Mouse (Mus musculus) thymus, postnatal 14 days (tissue): ENCODE measurements around the gene Zfp616.

Experiments
- DNase-seq: peaks from one replicate; pipeline ENCODE4 v3.0.0; 2021

The Zfp616 gene

GRCm38 (mm10) chr11:74069655-74070054 lies at the start of gene Zfp616:
Gene Zfp616, plus strand, starts transcription at chr11:74069955.
- DNase-seq: no peak

- no peak for DNase-seq
These were observed 18.4 kb upstream of the Zfp616 start for GRCm38 (mm10) chr11:74051347-74051746.

- no peak for DNase-seq
These were observed 13.3 kb upstream of the Zfp616 start, which contains the start of the genes Olfr139 and Olfr399 for GRCm38 (mm10) chr11:74056451-74056850. Gene Olfr139, minus strand, starts transcription at chr11:74056551. Gene Olfr399, minus strand, starts transcription at chr11:74056615.

DNA sequence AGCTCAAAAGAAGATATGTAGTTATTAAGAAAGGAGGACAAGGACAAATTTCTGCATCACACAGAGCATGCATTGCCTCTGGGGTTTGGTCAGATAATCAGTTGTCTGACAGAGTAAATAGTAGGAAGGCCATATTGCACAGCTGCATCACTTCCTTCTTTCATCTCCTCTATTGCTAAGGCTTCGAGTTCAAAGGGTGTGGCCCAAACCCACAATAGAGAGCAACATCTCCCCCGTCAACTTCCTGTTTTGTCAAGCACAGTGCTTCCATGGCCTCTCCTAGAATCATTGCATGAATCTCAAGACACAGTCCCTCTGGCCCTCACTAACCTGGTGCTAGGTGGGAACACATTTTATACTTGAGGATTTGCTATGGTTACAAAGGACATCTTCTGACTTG lies 31.0 kb downstream of the Zfp616 start:
- DNase-seq: no peak

DNA sequence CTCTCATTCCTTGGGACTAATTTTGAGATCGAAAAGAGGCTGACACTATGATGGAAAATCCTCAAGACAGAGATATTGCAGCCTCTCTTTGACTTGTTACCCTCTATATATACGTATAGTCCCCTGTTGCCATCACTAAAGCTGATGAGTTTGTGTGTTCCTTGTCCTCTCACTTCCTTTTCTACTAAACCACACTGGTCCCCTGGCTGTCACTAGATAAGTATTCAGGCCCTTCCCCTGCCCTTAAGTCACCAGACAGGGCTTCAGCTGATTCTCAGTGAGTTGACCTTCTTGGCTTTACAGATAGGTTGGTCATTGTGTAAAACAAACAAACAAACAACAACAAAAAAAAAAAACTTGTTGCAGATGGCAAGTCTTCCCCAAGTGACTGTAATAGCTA lies 31.8 kb downstream of the Zfp616 start:
- no peak for DNase-seq

- no peak for DNase-seq
These were observed 35.3 kb downstream of the Zfp616 start for GRCm38 (mm10) chr11:74105066-74105465.

DNA sequence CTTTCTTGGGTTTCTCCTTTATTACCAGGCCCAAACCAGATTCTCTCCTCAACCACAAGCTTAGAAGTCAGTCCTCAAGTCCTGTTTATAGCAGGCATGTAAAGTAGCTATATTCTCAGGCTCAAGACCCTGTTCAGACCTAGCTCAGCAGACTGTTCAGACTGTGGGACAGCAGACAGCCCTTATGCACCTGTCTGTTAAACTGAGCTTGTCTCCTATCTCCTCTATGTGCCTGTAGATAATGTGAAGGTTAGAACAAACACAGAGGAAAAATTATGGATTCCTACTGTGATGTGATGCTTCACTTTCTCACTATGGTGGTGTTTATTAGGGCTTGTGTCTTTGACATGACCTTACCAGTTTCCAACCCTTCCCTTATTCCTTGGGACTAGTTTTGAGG lies 43.7 kb downstream of the Zfp616 start, which contains the start of gene Olfr401:
Gene Olfr401 (plus strand): TSS at position 301 of the 400 bp plus-strand sequence.
- no peak for DNase-seq
